Mouse (Mus musculus): ENCODE data around the gene Chst11.
"Not testable (repeated sequence)": the region's sequence is repeated elsewhere in the genome, so short reads cannot be mapped to it uniquely, and the experiment has no call there.

Gene Chst11

DNA sequence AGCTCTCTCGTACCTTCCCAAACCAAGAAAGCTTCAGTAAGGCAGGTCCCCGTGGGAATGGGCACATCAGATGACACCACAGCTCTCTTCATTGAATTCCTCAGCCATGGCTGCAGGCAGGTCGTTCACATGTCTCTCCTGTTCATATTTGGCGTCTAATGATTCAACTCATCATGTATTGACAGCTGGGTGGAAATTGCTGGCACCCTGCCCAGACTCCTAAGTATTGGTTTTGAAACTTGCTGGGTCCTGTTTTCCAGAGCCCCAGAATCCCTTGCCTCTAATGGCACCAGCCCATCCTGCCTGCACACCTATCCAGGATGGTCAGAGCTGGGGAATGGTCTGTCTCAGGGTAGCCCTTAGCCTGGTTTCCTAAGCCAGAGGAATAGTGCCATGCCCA lies 127.0 kb downstream of the Chst11 start:
- DNase-seq, result no peak

DNA sequence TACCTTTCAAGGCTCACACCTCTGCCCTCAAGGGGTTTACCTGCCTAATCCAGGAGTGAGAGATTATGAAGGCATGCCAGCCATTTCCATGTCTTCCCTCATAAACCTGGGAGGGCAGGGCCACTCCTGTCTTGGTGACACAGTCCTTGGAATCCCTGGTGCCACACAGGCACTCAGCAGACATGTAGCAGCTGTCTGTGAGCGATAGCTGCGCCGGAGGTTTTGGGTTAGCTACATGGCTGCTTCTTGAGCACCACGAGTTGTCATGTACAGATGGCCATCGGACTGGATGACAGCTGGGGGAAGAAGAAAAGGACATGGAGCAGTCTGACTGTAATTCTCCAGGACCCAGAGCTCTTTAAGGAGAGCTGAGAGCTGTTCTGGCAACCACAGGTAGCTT lies 129.3 kb downstream of the Chst11 start:
- no peak for DNase-seq

DNA sequence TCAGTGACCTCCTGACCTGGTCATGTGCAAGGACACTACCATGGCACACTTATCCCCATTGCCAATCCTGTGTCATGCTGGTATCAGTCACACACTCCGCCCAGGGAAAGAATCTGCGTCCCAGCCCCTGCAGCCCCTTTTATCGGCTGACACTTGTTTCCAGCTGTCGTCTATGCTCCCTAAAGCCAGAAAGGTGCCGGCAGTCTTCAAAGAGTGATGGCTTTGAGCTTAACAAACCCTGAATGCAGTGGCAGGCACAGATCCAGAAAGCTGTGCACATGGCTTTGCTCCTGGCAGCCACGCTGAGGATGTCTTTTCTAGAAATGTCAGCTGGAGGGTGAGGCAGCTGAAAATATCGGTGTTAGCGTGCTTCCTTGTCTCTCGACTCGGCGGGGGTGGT lies 131.6 kb downstream of the Chst11 start:
- DNase-seq, result peak; percentile 30

DNA sequence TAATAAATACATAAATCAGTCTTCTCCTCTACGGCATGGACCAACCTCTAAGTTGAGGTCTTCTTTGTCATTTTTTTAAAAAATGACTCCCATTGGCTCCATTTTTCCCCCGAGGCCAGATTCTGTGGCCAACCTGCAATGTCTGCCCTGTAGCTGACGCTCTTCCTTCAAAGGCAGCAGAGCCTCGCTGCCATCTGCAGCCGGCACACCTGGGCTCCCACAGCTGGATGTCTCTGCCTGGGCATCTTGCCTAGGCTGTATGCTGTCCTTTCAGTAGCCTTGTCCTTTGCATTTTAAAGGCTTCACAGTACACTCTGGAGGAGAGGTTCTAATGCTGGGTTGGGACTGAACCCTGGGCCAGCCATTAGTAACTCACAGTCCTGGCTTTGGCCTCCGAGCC lies 132.6 kb downstream of the Chst11 start:
- DNase-seq, result peak; percentile 56

DNA sequence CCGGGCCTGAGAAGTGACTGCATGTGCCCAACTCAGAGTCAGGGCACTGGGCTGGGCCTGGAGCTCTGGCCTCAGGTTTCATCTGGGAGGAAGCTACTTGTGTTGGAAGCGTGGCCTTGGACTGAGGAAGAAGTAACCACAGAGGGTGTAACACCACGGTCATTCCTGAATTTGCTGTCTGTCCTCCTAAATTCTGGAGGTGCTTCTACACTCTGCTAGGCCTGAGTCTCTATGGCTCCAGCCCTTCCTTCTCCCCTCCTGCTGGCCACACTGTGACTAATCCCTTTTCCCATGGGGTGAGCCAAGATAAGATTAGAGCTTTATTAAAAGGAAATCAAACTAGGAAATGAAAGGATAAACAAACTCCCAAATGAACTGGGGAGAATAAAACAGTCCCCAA lies 133.3 kb downstream of the Chst11 start:
- DNase-seq, result no peak

DNA sequence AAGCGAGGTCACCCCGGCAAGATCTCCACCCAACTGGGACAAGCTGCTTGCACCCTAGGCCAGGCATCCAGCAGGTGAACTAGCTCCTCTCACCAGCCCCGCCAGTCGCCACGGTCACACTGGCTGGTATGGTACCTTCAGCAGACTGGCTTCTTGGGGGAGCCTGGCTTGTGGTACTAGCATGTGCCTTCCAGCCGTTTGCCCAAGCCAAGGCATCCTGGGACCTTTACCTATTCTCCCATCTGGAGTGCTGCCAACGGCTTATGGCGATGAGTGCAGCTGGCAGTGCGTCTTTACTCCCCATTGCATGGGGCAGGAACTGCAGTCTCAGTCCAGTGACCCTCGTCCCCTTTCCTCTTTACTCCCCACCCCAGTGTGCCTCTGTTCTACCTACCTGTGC lies 133.7 kb downstream of the Chst11 start:
- no peak for DNase-seq

DNA sequence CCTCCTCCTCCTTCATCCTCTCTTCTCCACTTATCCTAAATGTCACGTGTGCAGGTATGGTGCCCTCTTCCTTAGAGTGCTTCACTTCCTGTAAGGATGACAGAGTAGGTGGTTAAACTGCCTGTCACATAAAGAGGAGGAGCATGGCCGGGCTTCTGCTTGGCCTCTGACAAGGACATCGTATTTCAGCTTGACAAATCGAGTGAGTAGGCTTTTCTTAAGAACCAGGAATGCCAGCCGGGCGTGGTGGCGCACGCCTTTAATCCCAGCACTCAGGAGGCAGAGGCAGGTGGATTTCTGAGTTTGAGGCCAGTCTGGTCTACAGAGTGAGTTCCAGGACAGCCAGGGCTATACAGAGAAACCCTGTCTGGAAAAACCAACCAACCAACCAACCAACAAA lies 134.2 kb downstream of the Chst11 start:
- not testable (repeated sequence) for DNase-seq

DNA sequence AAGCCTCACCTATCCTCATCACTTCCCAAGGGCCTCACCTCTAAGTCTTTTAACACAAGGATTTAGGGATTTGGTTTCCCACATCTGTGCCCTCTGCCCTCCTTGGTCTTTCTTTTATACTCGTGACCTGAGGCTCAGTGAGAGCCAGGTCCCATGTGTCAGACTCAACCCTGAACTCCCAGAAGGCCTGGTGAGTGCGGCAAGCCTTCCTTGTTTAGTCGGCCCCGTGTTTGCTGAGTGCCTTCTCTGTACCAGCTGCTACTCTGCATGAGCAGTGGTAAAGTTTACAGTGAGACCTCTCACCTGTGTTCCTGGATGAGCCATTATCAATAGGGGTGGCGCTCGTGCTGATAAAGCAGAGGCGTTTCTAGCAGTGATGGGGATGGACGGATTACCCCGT lies 134.6 kb downstream of the Chst11 start:
- no peak for DNase-seq

DNA sequence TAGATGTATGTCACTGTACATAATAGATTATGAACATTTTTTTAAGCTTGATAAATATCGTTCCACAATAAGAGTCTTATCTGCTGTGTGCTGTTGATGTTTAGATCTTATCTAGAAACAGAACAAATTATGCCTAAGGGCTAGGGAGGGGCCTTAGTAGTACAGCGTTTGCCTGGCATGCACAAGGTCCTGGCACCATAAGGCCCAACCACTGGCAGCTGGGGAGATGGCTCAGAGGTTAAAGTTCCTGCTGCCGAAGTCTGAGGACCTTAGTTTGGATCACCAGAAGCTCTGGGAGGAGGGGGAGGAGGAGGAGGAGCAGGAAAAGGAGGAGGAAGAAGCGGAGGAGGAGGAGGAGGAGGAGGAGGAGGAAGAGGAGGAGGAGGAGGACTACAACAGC lies 135.6 kb downstream of the Chst11 start:
- DNase-seq, result no peak

DNA sequence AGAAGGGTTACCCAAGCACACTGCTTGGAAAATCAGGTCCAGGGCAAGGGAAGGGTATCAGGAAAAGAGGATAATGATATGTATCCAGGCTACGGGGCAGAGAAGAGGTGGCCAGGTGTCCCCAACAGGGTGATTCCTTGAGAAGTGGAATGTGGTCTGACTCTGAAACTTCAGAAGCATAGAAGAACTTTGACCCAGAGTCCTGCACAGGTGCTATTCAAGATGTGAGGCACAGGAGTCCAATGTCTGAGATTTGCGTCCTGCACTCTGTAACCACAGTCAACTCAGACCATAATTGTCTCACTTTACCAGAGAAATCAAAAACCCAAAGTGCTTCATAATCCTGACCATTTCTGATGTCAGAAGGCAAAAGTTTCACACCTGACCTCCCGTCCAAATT lies 139.3 kb downstream of the Chst11 start:
- no peak for DNase-seq

DNA sequence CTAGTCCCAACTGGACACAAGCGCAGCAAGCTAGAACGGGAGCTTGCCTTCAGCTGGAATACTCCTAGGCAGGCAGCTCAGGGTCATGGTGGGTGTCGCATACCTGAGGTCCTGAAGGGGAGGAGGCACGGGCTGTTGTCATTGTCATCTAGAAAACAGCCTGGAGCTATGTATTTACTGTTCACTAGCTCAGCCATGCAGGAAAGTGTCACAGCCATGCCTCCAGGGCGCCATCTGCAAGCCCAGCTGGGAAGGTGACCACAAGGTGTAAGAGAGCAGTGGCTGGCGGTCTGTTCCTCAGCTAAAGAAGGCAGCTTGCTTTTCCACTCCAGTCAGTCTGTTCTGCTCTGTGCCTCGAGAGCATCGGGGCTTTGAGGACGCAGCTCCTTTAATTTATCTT lies 141.1 kb downstream of the Chst11 start:
- no peak for DNase-seq

DNA sequence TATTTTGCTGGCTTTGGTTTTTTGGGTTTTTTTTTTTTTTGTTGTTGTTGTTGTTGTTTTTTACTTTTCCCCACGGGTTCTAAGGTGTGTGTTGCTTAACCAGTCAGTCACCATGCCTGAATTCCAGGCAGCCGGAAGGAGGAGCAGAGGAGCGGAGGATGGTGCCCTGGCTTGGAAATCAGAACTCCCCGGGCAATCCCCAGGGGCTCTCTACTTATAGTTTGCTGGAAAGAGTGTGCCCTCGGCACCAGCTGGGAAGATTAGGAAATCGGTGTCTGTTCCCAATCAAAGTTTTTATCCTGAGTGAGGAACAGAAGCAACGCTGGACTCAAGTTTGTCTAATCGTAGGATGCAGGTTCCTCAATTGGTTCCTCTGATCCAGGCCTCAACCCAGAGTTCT lies 143.1 kb downstream of the Chst11 start:
- DNase-seq, result no peak

DNA sequence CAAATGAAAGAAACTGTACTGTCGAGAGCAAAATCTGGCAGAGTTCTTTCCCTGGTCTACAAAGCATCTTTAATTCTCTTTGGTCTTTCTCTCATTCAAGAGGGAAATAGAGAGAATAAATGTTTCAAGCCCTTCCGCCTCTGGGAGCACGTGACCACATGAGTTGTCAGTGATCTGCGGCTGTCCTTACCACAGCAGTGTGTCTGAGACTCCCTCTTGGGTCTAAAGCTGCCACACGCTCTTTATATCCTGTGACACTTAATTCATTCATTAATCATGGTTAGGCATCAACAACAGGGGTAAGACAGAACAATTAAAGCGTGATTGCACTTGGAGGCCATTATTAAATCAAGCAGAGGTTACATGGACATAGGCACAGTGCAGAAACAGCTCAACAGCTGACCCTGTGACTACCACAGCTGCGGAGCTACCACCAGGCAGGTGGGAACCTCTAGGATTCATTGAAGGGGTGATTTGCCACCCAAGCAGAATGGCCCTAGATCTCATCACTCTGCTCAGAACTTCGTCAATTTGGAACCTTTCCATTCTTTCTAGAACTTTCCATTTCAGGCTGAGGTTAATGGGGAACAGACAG lies 144.4 kb downstream of the Chst11 start:
- DNase-seq, result peak; percentile 24

DNA sequence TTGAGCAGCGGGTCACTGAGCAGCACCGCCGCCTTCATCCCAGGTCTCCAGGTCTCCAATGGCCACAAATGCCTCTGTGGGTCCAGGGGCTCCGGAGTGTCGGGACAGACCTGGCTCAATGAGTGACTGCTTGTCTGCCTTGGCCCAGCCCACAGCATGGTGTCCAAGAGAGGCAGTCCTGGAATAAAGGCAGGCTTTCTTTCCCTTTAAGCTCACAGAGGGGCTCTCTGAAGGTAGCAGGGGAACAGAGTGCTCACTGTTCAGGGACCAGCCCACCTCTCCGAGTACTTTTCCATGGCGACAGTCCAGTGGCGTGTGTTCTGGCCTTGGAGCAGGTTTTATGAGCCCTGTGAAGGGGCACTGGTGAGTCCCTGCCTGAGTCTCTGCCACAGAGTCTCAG lies 145.3 kb downstream of the Chst11 start:
- DNase-seq, result no peak

DNA sequence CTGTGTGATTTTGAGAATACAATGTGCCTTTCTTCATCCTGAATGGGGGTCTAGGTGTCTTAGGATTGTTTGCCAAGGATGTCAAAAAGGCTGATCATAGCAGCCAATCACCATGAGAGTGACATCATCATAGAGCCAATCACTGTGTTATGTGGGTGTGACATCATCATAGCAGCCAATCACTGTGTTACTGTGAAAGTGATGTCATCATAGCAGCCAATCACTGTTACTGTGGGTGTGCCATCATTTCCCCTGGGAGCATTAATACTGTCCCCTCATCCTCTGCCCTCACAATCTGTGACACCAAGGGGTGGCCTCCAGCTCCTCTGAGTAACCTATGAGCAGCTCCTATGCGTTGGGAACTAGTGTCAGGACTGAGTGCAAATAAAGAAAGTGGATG lies 146.6 kb downstream of the Chst11 start:
- DNase-seq, result no peak

DNA sequence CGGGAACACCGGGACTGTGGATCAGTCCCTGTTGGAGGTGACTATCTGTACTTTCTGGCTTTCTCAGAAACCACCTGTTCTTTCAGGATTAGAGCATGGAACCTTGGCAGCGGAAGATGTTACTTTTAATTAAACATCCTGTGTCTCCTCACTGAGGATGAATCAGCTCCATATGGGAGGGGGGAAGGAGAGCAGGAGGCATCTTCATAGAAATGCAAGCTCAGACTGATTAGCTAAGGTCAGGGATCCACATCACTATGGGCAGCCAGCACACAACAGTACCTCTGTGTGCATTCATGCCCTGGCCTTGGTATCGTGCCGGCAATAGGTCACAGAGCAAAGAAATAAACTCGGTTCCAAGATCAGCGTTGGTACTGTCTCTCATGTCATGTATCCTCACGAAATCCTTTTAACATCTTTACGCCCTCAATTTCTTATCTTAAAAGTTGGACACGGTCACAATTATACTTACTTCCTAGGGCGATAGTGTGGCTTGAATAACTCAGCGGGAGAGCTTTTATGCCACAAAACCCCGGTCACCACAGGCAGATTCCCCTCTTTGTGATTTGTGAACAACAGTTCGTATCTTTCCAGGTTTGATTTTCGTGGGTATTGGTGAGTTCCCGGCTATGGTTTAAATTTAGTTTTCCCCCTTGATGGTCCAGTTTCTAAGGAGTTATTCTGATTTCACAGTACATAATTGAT lies 148.7 kb downstream of the Chst11 start:
- DNase-seq, result no peak

DNA sequence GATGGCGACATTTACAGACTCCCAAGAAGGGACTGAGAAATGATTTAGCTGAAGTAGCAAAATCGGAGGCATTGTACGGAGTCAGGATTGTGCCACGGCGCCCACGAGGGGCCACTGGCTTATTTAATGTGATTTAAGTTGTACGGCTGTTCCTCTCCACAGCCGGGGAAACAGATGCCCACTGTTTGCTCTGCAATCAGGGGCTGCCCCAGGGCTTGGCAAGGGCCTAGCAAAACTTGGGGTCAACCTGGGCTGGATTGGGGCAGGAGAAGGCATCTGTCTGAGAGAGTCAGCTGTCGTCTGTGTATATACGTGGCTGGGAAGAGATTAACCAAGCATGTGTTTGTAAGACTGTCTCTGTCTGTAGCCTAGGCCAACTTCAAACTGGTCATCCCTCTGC lies 149.6 kb downstream of the Chst11 start:
- DNase-seq, result no peak

DNA sequence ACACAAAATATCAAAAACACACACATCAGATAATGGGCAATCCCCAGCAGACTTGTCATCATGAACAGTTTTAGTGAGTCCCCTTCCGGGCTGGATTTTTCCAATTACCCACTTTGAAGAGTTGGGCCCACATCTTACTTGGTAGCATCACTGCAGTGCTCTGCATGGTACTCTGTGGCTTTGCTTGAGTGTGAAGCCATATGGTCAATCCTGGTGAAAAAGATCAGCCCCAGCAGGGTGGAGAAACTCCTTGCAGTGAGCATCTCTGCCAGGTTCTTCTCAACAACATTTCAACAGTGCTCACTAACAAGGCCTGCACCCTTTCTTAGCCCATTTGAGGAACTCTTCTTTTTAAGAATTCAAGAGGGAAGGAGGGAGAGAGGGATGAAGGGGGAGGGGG lies 150.7 kb downstream of the Chst11 start:
- DNase-seq, result no peak

DNA sequence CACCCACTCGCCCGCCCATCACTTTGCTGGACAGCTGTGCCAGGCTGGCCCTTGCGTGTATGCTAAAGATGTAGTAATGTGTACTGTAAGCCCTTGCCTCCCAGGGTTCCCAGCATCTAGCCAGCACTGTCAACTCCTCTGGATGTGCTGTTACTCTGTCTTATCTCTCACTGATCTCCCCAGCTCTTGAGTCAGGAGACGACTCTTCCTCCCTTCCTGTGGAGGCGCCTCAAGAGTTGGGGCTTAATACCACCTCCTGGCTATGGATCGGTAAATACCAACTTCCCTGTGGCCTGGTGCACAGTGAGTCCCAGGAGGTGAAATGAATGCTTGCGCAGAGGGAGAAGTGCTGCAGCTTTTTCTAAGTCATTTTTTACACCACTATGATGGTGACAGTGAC lies 151.8 kb downstream of the Chst11 start:
- no peak for DNase-seq

DNA sequence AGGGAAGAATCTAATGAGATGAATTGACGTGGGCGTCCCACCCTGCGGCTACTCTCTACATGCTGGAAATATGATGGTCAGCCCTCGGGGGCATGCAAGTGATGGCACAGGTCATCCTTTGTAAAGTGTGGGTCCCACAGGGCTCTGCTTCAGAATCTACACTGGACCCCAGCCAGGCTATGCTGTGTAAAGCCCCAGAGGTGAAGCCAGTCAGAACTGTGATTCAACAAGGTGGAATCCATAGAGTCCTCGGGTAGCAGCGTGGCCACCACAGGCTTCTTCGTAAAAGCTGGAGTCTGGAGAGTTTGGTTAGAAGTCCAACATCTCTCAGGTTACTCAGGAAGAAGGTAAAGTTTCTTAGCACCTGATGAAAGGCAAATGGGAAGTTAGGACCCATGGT lies 154.0 kb downstream of the Chst11 start:
- no peak for DNase-seq

DNA sequence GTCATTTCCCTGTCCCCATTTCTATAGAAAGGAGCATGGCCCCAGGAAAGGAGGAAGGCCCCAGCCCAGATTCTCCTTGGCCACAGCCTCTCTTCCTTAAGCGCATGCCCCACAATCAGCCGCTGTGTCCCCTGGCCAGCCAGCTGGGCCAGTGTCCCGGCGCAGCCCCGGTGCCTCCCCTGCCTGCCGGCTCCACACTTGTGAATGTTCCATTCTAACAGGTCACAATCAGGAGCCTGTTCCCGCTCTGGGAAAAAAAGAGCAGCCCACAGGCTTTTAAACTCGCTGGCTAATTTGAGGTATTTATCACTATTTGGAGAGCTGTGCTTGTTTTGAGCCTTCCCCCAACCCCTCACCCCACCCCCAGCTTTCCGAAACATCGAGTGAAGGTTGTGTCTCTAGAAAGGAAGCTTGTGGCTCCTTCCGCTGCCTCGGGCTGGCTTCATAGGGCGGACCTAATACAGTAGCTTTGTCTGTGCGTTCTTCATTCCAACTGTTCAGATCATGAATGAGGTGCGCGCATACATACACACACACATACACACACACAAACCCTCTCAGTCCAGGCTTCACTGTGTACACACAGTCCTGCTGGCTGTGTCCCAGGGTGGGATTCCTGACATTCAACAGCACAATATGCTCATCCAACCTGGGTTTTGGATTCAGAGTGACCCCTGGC lies 155.1 kb downstream of the Chst11 start:
- DNase-seq, result peak; percentile 33

DNA sequence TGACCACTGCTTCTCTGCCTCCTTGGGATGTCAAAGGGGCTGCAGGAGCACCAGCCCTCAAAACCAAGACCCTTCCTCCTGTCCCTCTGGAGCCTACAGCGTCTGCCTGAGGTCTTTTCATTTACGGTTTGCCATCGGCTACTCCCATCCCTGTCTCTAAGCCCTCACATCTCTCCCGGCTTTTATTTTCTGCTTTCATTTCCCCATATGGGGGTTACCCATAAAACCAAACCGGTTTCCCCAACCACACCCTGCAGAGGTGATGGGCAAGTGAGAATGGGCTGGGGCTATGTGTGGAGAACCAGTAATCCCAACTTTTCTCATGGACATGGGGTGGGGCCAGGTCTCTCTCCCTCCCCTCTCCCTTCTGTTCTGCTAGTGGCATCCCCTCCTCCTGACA lies 156.1 kb downstream of the Chst11 start:
- DNase-seq, result no peak

DNA sequence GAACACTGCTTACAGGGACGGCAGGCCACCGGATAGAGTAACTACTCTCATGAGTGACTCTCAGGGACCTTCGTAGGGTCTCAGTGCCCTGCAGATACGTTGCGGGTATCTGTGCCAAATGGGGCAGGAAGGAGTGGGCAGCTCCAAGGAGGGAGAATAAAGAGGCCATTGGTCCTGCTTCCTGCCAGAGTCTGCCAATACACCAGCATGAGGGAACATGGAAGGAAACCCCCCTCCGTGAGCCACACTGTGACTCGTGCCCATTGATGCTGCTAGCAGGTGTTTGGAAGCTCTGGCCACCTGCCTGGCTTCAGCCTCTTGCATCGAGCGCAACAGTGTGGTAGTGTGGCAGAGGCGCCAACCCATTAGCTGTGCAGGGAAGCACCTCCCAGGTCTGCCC lies 157.8 kb downstream of the Chst11 start:
- DNase-seq, result peak; percentile 46

DNA sequence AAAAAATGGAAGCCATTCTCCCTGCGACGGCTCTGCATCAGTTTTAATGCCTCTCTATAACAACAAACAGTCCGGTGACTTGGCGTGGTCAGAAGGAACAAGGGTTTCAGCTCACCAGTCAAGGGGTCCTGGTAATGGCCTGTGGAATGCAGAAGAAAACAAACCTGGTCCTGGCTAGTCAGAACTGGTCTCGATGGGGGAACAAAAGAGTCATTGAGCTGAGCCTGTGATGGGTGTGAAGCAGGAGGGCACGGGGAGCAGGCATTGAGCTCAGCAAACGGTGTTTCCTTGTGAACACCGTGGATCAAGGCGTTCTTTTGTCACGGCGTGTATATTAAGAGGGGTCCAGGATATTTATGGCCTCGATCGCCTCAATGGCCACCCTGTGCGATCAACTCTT lies 160.5 kb downstream of the Chst11 start:
- no peak for DNase-seq
